Mouse (Mus musculus): ENCODE measurements at regions not wholly inside any gene's neighbourhood (a gene's known extent, or its start where the extent isn't known, plus 50 kb on each side); places are given as distances from the start of the nearest gene placed in this dataset.

GRCm38 (mm10) chr9:115384345-115384744 is 74.1 kb upstream of the Stt3b start:
- H3K9me3 ChIP-seq (ENCODE audit: low read length): no peaks in the 10 kb centered on the region
- peaks cover 6% of the 10 kb centered on the region; the same call in 1 of the 2 replicates for H3K4me1 ChIP-seq (replicated peaks; ENCODE audit: low read depth, low read length)
- H3K4me3 ChIP-seq (replicated peaks; ENCODE audit: low read length): no peak overlapping the region
- TF ChIP-seq NANOG (IDR thresholded peaks at IDR 0.05; ENCODE audit: borderline replicate concordance, low read length) (no peak), POU5F1 (IDR thresholded peaks at IDR 0.05; ENCODE audit: borderline replicate concordance, low read length) (no peak), CTCF (conservative IDR thresholded peaks at IDR 0.05; ENCODE audit: low read length) (no peak)
- no peaks in the 10 kb centered on the region for H3K36me3 ChIP-seq (ENCODE audit: insufficient read depth, low read length)
- H3K27me3 ChIP-seq (ENCODE audit: insufficient read depth, low read length): no peaks in the 10 kb centered on the region

GRCm38 (mm10) chr9:115387471-115388360 is 77.5 kb upstream of the Stt3b start:
- Histone ChIP-seq H3K4me1 (replicated peaks; ENCODE audit: low read depth, low read length) (peaks cover 11% of the 10 kb centered on the region; the same call in 1 of the 2 replicates), H3K27me3 (ENCODE audit: insufficient read depth, low read length) (peaks cover 13% of the 10 kb centered on the region), H3K9me3 (ENCODE audit: low read length) (no peaks in the 10 kb centered on the region), H3K36me3 (ENCODE audit: insufficient read depth, low read length) (no peaks in the 10 kb centered on the region), H3K4me3 (replicated peaks; ENCODE audit: low read length) (no peak overlapping the region)
- TF ChIP-seq POU5F1 (IDR thresholded peaks at IDR 0.05; ENCODE audit: borderline replicate concordance, low read length) (no peak), CTCF (conservative IDR thresholded peaks at IDR 0.05; ENCODE audit: low read length) (no peak), NANOG (IDR thresholded peaks at IDR 0.05; ENCODE audit: borderline replicate concordance, low read length) (no peak)

GRCm38 (mm10) chr9:115388361-115388759 is 78.1 kb upstream of the Stt3b start:
- Histone ChIP-seq H3K27me3 (ENCODE audit: insufficient read depth, low read length) (peaks cover 13% of the 10 kb centered on the region), H3K4me1 (replicated peaks; ENCODE audit: low read depth, low read length) (peaks cover 11% of the 10 kb centered on the region; the same call in 1 of the 2 replicates), H3K4me3 (replicated peaks; ENCODE audit: low read length) (no peak overlapping the region), H3K36me3 (ENCODE audit: insufficient read depth, low read length) (no peaks in the 10 kb centered on the region), H3K9me3 (ENCODE audit: low read length) (no peaks in the 10 kb centered on the region)
- TF ChIP-seq CTCF (conservative IDR thresholded peaks at IDR 0.05; ENCODE audit: low read length): no peak
- no peak for TF ChIP-seq NANOG (IDR thresholded peaks at IDR 0.05; ENCODE audit: borderline replicate concordance, low read length)
- TF ChIP-seq POU5F1 (IDR thresholded peaks at IDR 0.05; ENCODE audit: borderline replicate concordance, low read length): no peak

- Histone ChIP-seq H3K4me3 (replicated peaks; ENCODE audit: low read length) (no peak overlapping the region), H3K9me3 (ENCODE audit: low read length) (no peaks in the 10 kb centered on the region), H3K36me3 (ENCODE audit: insufficient read depth, low read length) (no peaks in the 10 kb centered on the region), H3K4me1 (replicated peaks; ENCODE audit: low read depth, low read length) (peaks cover 11% of the 10 kb centered on the region; the same call in 1 of the 2 replicates), H3K27me3 (ENCODE audit: insufficient read depth, low read length) (peaks cover 13% of the 10 kb centered on the region)
- TF ChIP-seq POU5F1 (IDR thresholded peaks at IDR 0.05; ENCODE audit: borderline replicate concordance, low read length): no peak
- TF ChIP-seq CTCF (conservative IDR thresholded peaks at IDR 0.05; ENCODE audit: low read length): no peak
- no peak for TF ChIP-seq NANOG (IDR thresholded peaks at IDR 0.05; ENCODE audit: borderline replicate concordance, low read length)
Observed at GRCm38 (mm10) chr9:115389082-115389481, 78.9 kb upstream of the Stt3b start.

- Histone ChIP-seq H3K27me3 (ENCODE audit: insufficient read depth, low read length) (peaks cover 13% of the 10 kb centered on the region), H3K9me3 (ENCODE audit: low read length) (no peaks in the 10 kb centered on the region), H3K36me3 (ENCODE audit: insufficient read depth, low read length) (no peaks in the 10 kb centered on the region), H3K4me3 (replicated peaks; ENCODE audit: low read length) (peak overlapping the region; percentile 43), H3K4me1 (replicated peaks; ENCODE audit: low read depth, low read length) (peaks cover 11% of the 10 kb centered on the region; the same call in 1 of the 2 replicates)
- no peak for TF ChIP-seq CTCF (conservative IDR thresholded peaks at IDR 0.05; ENCODE audit: low read length)
- TF ChIP-seq POU5F1 (IDR thresholded peaks at IDR 0.05; ENCODE audit: borderline replicate concordance, low read length): no peak
- no peak for TF ChIP-seq NANOG (IDR thresholded peaks at IDR 0.05; ENCODE audit: borderline replicate concordance, low read length)
Observed at GRCm38 (mm10) chr9:115390880-115391281, 80.7 kb upstream of the Stt3b start.

GRCm38 (mm10) chr9:115395511-115395910 is 85.3 kb upstream of the Stt3b start:
- no peaks in the 10 kb centered on the region for H3K36me3 ChIP-seq (ENCODE audit: insufficient read depth, low read length)
- no peaks in the 10 kb centered on the region for H3K9me3 ChIP-seq (ENCODE audit: low read length)
- H3K27me3 ChIP-seq (ENCODE audit: insufficient read depth, low read length): peaks cover 13% of the 10 kb centered on the region
- H3K4me3 ChIP-seq (replicated peaks; ENCODE audit: low read length): no peak overlapping the region
- TF ChIP-seq CTCF (conservative IDR thresholded peaks at IDR 0.05; ENCODE audit: low read length) (no peak), NANOG (IDR thresholded peaks at IDR 0.05; ENCODE audit: borderline replicate concordance, low read length) (no peak), POU5F1 (IDR thresholded peaks at IDR 0.05; ENCODE audit: borderline replicate concordance, low read length) (no peak)
- 0 out of 2 replicates have a peak, but pooled peaks cover 5% of the 10 kb centered on the region for H3K4me1 ChIP-seq (replicated peaks; ENCODE audit: low read depth, low read length)

GRCm38 (mm10) chr9:115400461-115400860 is 90.2 kb upstream of the Stt3b start:
- H3K4me1 ChIP-seq (replicated peaks; ENCODE audit: low read depth, low read length): peaks cover 12% of the 10 kb centered on the region
- H3K9me3 ChIP-seq (ENCODE audit: low read length): no peaks in the 10 kb centered on the region
- H3K36me3 ChIP-seq (ENCODE audit: insufficient read depth, low read length): no peaks in the 10 kb centered on the region
- no peaks in the 10 kb centered on the region; the same call in 1 of the 2 replicates for H3K27me3 ChIP-seq (ENCODE audit: insufficient read depth, low read length)
- H3K4me3 ChIP-seq (replicated peaks; ENCODE audit: low read length): no peak overlapping the region
- TF ChIP-seq POU5F1 (IDR thresholded peaks at IDR 0.05; ENCODE audit: borderline replicate concordance, low read length) (no peak), CTCF (conservative IDR thresholded peaks at IDR 0.05; ENCODE audit: low read length) (no peak), NANOG (IDR thresholded peaks at IDR 0.05; ENCODE audit: borderline replicate concordance, low read length) (no peak)

- Histone ChIP-seq H3K4me3 (replicated peaks; ENCODE audit: low read length) (no peak overlapping the region), H3K36me3 (ENCODE audit: insufficient read depth, low read length) (no peaks in the 10 kb centered on the region), H3K27me3 (ENCODE audit: insufficient read depth, low read length) (no peaks in the 10 kb centered on the region; the same call in 1 of the 2 replicates), H3K9me3 (ENCODE audit: low read length) (peaks cover 5% of the 10 kb centered on the region), H3K4me1 (replicated peaks; ENCODE audit: low read depth, low read length) (peaks cover 12% of the 10 kb centered on the region)
- TF ChIP-seq CTCF (conservative IDR thresholded peaks at IDR 0.05; ENCODE audit: low read length): no peak
- no peak for TF ChIP-seq POU5F1 (IDR thresholded peaks at IDR 0.05; ENCODE audit: borderline replicate concordance, low read length)
- TF ChIP-seq NANOG (IDR thresholded peaks at IDR 0.05; ENCODE audit: borderline replicate concordance, low read length): no peak
Observed at GRCm38 (mm10) chr9:115401405-115402151, 91.4 kb upstream of the Stt3b start.
